Mouse (Mus musculus): Measurements from ENCODE around the gene Dffb. TPM values are rescaled to one million over a fixed set of nuclear protein-coding genes. Genes with fewer than 3 reads are reported as not detected.
A peak's percentile ranks its signal among the peaks of the same experiment; 100 is the strongest.

Dffb gene
- polyA plus RNA-seq, 1 experiment from 2014 or later, result 9.6 TPM

- no peaks in the 10 kb centered on the region for H3K27me3 ChIP-seq (replicated peaks; ENCODE audit: control insufficient read depth, insufficient read depth, low read length)
- no peaks in the 10 kb centered on the region for H3K9me3 ChIP-seq (ENCODE audit: control insufficient read depth, low read length)
- H3K4me2 ChIP-seq (ENCODE audit: low read length), result peak overlapping the region; percentile 79
- H3K4me3 ChIP-seq (ENCODE audit: low read length), result peak overlapping the region; percentile 96
- no peak overlapping the region for H3K27ac ChIP-seq (ENCODE audit: low read depth, low read length)
- peaks cover 26% of the 10 kb centered on the region for H3K4me1 ChIP-seq (ENCODE audit: control insufficient read depth, insufficient read depth, low read depth, low read length)
- peaks cover 23% of the 10 kb centered on the region for H3K36me3 ChIP-seq (ENCODE audit: control insufficient read depth, insufficient read depth, low read length)
- WGBS, result 38% methylated on average over 6 of the region's 6 CpGs
- peak overlapping the region; percentile 94 for H3K9ac ChIP-seq (ENCODE audit: low read depth, low read length)
- ATAC-seq, result no peak
These were observed 842 bp upstream of the Dffb start for GRCm38 (mm10) chr4:153975768-153976167.

DNA sequence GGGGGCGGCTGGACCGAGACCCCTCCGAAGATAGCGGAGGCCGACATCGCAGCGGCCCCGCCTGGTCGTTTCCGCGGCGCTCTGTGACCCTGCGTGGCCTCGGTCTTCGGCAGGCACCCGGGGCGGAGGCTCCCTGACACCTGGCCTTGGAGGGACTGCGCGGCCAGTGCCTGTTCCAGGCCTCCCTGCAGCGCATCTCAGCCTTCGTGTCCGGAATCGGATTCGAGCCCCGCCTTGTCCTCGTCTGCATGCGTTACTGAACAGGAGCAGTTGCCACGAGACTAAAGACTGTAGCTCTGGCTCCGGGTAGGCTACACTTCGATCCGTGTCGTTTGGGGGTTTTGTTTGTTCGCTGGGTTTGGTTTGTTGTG lies 351 bp upstream of the Dffb start:
- Histone ChIP-seq H3K27ac (ENCODE audit: low read depth, low read length) (peak overlapping the region; percentile 72; the same call in 1 of the 2 replicates), H3K9me3 (ENCODE audit: control insufficient read depth, low read length) (no peaks in the 10 kb centered on the region), H3K9ac (ENCODE audit: low read depth, low read length) (peak overlapping the region; percentile 94), H3K36me3 (ENCODE audit: control insufficient read depth, insufficient read depth, low read length) (peaks cover 19% of the 10 kb centered on the region), H3K27me3 (replicated peaks; ENCODE audit: control insufficient read depth, insufficient read depth, low read length) (no peaks in the 10 kb centered on the region), H3K4me1 (ENCODE audit: control insufficient read depth, insufficient read depth, low read depth, low read length) (peaks cover 26% of the 10 kb centered on the region), H3K4me2 (ENCODE audit: low read length) (peak overlapping the region; percentile 79), H3K4me3 (ENCODE audit: low read length) (peak overlapping the region; percentile 96)
- WGBS, result under 1% methylated on average over 23 of the region's 33 CpGs
- peak; percentile 69 for ATAC-seq

- H3K36me3 ChIP-seq (ENCODE audit: control insufficient read depth, insufficient read depth, low read length), result peaks cover 36% of the 10 kb centered on the region
- H3K27me3 ChIP-seq (replicated peaks; ENCODE audit: control insufficient read depth, insufficient read depth, low read length), result no peaks in the 10 kb centered on the region
- ATAC-seq, result no peak
- no peak overlapping the region for H3K4me2 ChIP-seq (ENCODE audit: low read length)
- H3K9ac ChIP-seq (ENCODE audit: low read depth, low read length), result no peak overlapping the region
- 94% methylated on average over 2 of the region's 2 CpGs for WGBS
- H3K4me1 ChIP-seq (ENCODE audit: control insufficient read depth, insufficient read depth, low read depth, low read length), result 0 out of 2 replicates have a peak, but pooled peaks cover 1% of the 10 kb centered on the region
- H3K4me3 ChIP-seq (ENCODE audit: low read length), result no peak overlapping the region
- no peaks in the 10 kb centered on the region for H3K9me3 ChIP-seq (ENCODE audit: control insufficient read depth, low read length)
- no peak overlapping the region for H3K27ac ChIP-seq (ENCODE audit: low read depth, low read length)
These were observed 6.9 kb downstream of the Dffb start for GRCm38 (mm10) chr4:153968063-153968462.

GRCm38 (mm10) chr4:153967556-153967955 lies 7.4 kb downstream of the Dffb start:
- H3K27ac ChIP-seq (ENCODE audit: low read depth, low read length), result no peak overlapping the region
- WGBS, result 79% methylated on average over 2 of the region's 2 CpGs
- H3K36me3 ChIP-seq (ENCODE audit: control insufficient read depth, insufficient read depth, low read length), result peaks cover 37% of the 10 kb centered on the region
- H3K9me3 ChIP-seq (ENCODE audit: control insufficient read depth, low read length), result no peaks in the 10 kb centered on the region
- no peak for ATAC-seq
- no peak overlapping the region for H3K9ac ChIP-seq (ENCODE audit: low read depth, low read length)
- no peaks in the 10 kb centered on the region for H3K27me3 ChIP-seq (replicated peaks; ENCODE audit: control insufficient read depth, insufficient read depth, low read length)
- no peak overlapping the region for H3K4me3 ChIP-seq (ENCODE audit: low read length)
- H3K4me2 ChIP-seq (ENCODE audit: low read length), result no peak overlapping the region
- H3K4me1 ChIP-seq (ENCODE audit: control insufficient read depth, insufficient read depth, low read depth, low read length), result no peaks in the 10 kb centered on the region

GRCm38 (mm10) chr4:153966651-153967050 lies 8.3 kb downstream of the Dffb start:
- Histone ChIP-seq H3K27ac (ENCODE audit: low read depth, low read length) (no peak overlapping the region), H3K27me3 (replicated peaks; ENCODE audit: control insufficient read depth, insufficient read depth, low read length) (no peaks in the 10 kb centered on the region), H3K36me3 (ENCODE audit: control insufficient read depth, insufficient read depth, low read length) (peaks cover 44% of the 10 kb centered on the region), H3K9ac (ENCODE audit: low read depth, low read length) (no peak overlapping the region), H3K4me3 (ENCODE audit: low read length) (no peak overlapping the region), H3K9me3 (ENCODE audit: control insufficient read depth, low read length) (no peaks in the 10 kb centered on the region), H3K4me2 (ENCODE audit: low read length) (no peak overlapping the region), H3K4me1 (ENCODE audit: control insufficient read depth, insufficient read depth, low read depth, low read length) (no peaks in the 10 kb centered on the region)
- 91% methylated on average over 5 of the region's 5 CpGs for WGBS
- no peak for ATAC-seq

- WGBS, result 86% methylated on average over 7 of the region's 7 CpGs
- Histone ChIP-seq H3K27me3 (replicated peaks; ENCODE audit: control insufficient read depth, insufficient read depth, low read length) (no peaks in the 10 kb centered on the region), H3K9ac (ENCODE audit: low read depth, low read length) (no peak overlapping the region), H3K4me2 (ENCODE audit: low read length) (no peak overlapping the region), H3K27ac (ENCODE audit: low read depth, low read length) (no peak overlapping the region), H3K4me3 (ENCODE audit: low read length) (no peak overlapping the region), H3K4me1 (ENCODE audit: control insufficient read depth, insufficient read depth, low read depth, low read length) (peaks cover 12% of the 10 kb centered on the region), H3K9me3 (ENCODE audit: control insufficient read depth, low read length) (no peaks in the 10 kb centered on the region), H3K36me3 (ENCODE audit: control insufficient read depth, insufficient read depth, low read length) (peaks cover 42% of the 10 kb centered on the region)
- ATAC-seq, result no peak
These were observed 12.3 kb downstream of the Dffb start for GRCm38 (mm10) chr4:153962631-153963030.

DNA sequence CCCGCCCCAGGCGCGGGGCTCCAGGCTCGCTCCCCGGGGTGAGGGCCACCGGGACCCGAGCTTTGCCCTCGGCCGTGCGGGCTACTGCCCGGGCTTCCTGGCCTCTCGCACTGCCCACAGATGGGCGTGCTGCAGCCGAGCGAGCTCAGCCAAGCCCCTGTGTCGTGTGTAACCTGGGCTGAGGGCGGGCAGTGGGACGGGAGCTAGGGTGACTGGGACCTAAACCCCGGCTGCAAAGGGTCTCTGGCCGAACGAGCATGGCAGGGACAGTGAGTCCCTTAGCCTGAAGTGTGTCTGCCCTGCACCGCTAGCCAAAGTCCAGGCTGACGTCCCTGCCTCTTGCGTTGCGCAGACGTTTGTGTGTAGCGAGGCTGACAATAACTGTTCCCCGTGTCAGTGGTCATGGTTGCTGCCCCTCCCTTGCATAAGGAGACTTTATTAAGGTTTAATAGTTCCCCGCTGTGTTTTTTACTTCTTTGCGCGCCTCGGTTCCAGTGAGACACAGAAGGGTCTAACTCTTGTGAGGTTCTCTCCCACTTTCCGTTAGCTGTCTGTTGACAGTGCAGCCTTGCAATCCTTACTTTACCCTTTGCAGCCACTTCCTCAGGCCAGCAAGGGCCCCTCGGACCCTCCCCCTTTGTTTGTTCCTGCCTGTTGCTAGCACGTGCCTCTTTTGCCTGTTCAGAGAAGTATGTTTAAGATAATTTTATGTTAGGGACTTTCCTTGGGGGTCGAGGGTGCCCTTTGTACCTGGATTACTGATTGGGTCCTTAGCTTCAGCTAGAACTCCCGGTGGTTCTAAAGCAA lies 17.3 kb downstream of the Dffb start:
- peak; percentile 62 for ATAC-seq
- Histone ChIP-seq H3K36me3 (ENCODE audit: control insufficient read depth, insufficient read depth, low read length) (peaks cover 21% of the 10 kb centered on the region), H3K27me3 (replicated peaks; ENCODE audit: control insufficient read depth, insufficient read depth, low read length) (no peaks in the 10 kb centered on the region), H3K4me1 (ENCODE audit: control insufficient read depth, insufficient read depth, low read depth, low read length) (peaks cover 15% of the 10 kb centered on the region), H3K9ac (ENCODE audit: low read depth, low read length) (peak overlapping the region; percentile 91), H3K4me2 (ENCODE audit: low read length) (peak overlapping the region; percentile 94), H3K27ac (ENCODE audit: low read depth, low read length) (peak overlapping the region; percentile 90), H3K4me3 (ENCODE audit: low read length) (peak overlapping the region; percentile 82), H3K9me3 (ENCODE audit: control insufficient read depth, low read length) (no peaks in the 10 kb centered on the region)
- under 1% methylated on average over 36 of the region's 37 CpGs for WGBS

GRCm38 (mm10) chr4:153956569-153957405 lies 18.1 kb downstream of the Dffb start, which contains the start of gene A430005L14Rik:
Gene A430005L14Rik, plus strand, starts transcription at chr4:153957237.
- Histone ChIP-seq H3K27me3 (replicated peaks; ENCODE audit: control insufficient read depth, insufficient read depth, low read length) (no peaks in the 10 kb centered on the region), H3K4me2 (ENCODE audit: low read length) (peak within 1 kb of the TSS; percentile 94), H3K27ac (ENCODE audit: low read depth, low read length) (peak within 1 kb of the TSS; percentile 91), H3K9me3 (ENCODE audit: control insufficient read depth, low read length) (no peaks in the 10 kb centered on the region), H3K4me3 (ENCODE audit: low read length) (peak within 1 kb of the TSS; percentile 82), H3K36me3 (ENCODE audit: control insufficient read depth, insufficient read depth, low read length) (peaks cover 14% of the 10 kb centered on the region), H3K9ac (ENCODE audit: low read depth, low read length) (peak within 1 kb of the TSS; percentile 91), H3K4me1 (ENCODE audit: control insufficient read depth, insufficient read depth, low read depth, low read length) (peaks cover 15% of the 10 kb centered on the region)
- peak; percentile 96 for ATAC-seq
- WGBS, result 2% methylated on average over 62 of the region's 67 CpGs

DNA sequence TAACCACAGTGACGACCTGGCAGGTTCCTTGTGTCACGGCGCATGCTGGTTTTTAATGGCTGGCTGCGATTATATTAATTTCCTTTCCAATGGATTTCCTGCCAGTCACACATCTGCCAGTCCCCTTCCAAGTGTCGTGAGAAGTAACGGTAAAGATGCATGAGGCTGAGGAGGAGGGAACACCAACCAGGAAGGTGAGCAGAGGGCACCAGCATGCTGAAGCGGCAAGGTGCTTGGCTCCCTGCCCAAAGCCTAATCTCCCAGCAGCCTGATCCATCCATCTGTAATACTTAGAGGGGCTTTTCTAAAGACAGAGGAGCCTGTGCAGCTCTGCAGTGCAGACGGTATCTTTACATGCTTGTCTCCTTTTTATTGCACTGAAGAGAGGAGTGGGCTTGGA lies 19.3 kb downstream of the Dffb start:
- 65% methylated on average over 8 of the region's 8 CpGs for WGBS
- no peak overlapping the region for H3K9ac ChIP-seq (ENCODE audit: low read depth, low read length)
- peaks cover 8% of the 10 kb centered on the region; the same call in 1 of the 2 replicates for H3K36me3 ChIP-seq (ENCODE audit: control insufficient read depth, insufficient read depth, low read length)
- no peak overlapping the region for H3K4me3 ChIP-seq (ENCODE audit: low read length)
- ATAC-seq, result no peak
- peak overlapping the region; percentile 23; the same call in 1 of the 2 replicates for H3K27ac ChIP-seq (ENCODE audit: low read depth, low read length)
- H3K4me1 ChIP-seq (ENCODE audit: control insufficient read depth, insufficient read depth, low read depth, low read length), result peaks cover 15% of the 10 kb centered on the region
- H3K27me3 ChIP-seq (replicated peaks; ENCODE audit: control insufficient read depth, insufficient read depth, low read length), result no peaks in the 10 kb centered on the region
- no peaks in the 10 kb centered on the region for H3K9me3 ChIP-seq (ENCODE audit: control insufficient read depth, low read length)
- no peak overlapping the region for H3K4me2 ChIP-seq (ENCODE audit: low read length)

Measured in hindbrain, embryonic 16.5 days (tissue).